Mouse (Mus musculus) kidney, adult 11 months (tissue): Measurements from ENCODE around the gene 1810010D01Rik.

Experiments
- DNase-seq: peaks from one replicate; pipeline ENCODE4 v3.0.0; 2022

Gene 1810010D01Rik

GRCm38 (mm10) chr7:145208006-145208405 lies at the start of gene 1810010D01Rik:
Gene 1810010D01Rik, minus strand, starts transcription at chr7:145208119.
- no peak for DNase-seq

- no peak for DNase-seq
Observed at GRCm38 (mm10) chr7:145256092-145256491, 48.2 kb upstream of the 1810010D01Rik start.

GRCm38 (mm10) chr7:145253986-145254630 lies 46.2 kb upstream of the 1810010D01Rik start:
- no peak for DNase-seq

DNA sequence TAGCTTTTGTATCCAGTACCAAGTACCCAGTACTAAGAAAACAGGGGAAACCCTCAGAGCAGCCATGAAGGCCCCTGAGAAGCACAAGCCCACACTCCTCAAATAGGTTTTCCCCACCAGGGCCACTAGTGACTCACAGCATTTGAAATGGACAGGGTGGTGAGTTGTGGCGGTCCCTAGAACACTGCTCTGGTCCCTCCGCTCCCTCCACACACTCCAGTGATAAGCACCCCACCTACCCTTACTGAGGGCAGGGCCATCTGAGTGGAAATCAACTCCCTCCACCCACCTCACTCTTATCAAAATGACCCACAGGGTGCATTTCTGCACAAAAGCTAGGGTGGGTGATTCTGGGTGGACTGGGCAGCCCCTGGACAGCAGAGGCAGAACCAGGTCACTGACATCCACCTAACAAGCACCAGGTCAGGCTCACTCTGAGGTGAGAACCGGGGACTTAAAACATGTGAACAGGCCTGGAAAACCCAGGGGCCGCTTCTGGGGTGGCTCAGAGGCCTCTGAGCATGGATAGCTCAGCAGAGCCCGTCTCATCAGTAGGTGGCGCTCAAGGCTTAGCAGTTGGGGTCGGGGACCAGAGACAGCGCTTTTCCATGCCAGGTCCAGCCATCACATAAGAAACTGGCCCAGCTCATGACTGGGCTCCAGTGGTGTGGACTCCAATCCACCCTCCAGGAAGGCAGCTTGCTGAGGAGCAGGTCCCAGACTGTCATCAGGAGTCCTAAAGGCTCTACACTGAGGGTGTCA lies 45.0 kb upstream of the 1810010D01Rik start:
- DNase-seq = peak; percentile 53

DNA sequence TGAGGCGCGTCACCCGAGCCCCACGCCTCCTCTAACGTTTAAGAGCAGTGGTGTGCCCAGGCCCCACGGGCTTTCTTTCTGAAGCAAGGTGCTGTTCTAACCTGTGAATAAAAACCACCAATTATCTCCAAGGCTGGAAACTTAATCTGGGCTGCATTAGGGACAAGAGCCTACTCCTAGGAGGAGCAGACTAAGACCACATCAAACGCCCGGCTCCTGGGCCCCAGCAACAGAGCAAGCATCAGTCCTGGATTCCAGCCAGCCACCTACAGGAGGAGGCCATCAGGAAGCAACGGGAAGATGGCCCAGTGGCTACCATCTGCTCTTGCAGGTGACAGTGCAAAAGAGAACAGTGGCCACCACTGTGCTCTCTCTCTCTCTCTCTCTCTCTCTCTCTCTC lies 42.3 kb upstream of the 1810010D01Rik start:
- no peak for DNase-seq

DNA sequence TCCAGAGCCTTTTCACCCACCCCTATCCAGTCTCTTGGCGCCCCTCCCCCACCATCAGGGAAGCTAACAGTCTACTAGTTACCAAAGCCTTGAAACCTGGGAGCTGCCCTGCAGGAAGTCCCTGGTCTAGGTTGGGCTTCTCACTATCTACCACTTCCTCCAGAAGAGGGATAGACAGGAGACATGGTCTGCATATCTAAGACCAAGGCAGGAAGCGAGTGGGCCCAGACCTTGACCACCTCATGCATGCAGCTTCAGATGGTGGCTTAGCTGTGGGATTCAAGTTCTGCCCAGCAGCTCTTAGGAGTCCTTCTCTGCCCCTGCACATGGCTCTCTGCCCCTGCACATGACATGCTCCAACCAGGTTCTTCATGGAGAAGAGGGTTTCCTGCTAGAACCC lies 41.0 kb upstream of the 1810010D01Rik start:
- DNase-seq = no peak

GRCm38 (mm10) chr7:145242851-145243712 lies 35.2 kb upstream of the 1810010D01Rik start:
- DNase-seq = peak; percentile 80

GRCm38 (mm10) chr7:145242028-145242427 lies 34.1 kb upstream of the 1810010D01Rik start:
- peak; percentile 96 for DNase-seq

DNA sequence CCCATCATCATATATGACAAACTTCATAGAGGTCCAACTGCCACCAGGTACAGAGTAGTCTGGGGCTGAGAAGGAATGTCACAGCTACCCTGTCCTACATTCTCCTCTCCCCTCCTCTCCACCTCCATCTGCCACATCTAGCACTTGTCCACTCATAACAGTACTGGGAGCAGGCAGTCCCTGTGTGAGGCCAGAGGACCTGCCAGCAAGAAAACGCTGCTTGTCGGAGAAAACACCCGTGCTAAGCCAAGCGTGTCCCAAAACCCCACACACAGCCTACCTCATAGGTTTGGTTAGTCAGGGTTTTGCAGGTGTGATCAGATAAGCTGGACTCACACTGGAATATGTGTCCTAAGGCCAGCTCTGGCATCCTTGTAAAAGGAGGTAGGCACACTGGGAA lies 33.0 kb upstream of the 1810010D01Rik start:
- DNase-seq = no peak

DNA sequence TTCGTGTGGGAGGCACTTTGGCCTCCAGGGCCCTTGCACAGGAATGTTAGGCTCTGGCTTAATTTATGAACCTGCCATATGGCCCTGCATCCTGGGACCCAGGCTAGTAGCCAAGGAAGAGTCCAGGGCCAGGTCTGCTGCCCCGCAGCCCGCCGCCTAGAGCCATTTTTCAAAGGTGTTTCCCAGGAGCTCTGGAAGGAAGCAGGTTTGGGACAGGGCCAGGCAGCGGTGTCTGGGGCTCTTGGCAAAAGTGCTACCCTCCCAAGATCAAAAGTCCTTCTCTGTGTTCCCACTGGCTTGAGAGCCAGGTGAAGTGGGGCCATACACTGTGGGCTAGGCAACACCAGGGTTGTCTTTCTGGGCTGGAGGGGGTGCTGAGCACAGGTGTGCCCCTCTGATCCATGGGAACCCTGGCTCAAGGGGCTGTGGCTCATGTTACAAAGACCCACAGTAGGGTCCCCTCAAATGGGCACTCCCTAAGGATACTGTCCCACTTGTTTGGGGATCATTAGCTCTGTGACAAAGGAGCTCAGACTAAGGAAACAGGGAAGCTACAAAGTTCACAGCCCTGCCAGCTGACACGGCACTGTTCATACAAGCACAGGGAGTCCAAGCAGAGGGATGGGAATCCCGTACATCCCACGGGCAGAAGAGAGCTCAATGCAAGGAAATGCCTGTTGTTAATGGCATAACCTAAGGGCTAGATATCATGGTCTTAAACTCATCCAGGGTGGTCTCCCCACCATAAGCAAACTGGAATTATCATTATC lies 32.0 kb upstream of the 1810010D01Rik start:
- peak; percentile 81 for DNase-seq

DNA sequence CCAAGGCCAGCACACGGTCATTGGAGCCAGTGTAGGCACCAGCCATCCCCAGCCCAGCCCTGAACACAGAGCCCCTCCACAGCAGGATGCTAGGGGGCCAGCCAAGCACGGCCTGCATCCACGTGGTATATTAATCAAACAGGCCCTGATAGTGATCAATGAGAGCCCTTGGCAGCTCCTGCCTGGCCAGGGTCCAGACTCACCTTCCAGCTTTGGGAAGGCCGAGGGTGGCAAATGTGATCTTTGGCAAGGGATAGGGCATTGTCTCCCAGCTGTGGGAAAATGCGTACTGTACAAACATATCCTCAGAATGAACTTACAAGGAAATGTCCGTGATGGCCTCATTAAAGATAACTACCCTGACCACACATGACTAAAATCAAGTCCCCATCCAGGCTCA lies 31.2 kb upstream of the 1810010D01Rik start:
- DNase-seq = peak; percentile 49

DNA sequence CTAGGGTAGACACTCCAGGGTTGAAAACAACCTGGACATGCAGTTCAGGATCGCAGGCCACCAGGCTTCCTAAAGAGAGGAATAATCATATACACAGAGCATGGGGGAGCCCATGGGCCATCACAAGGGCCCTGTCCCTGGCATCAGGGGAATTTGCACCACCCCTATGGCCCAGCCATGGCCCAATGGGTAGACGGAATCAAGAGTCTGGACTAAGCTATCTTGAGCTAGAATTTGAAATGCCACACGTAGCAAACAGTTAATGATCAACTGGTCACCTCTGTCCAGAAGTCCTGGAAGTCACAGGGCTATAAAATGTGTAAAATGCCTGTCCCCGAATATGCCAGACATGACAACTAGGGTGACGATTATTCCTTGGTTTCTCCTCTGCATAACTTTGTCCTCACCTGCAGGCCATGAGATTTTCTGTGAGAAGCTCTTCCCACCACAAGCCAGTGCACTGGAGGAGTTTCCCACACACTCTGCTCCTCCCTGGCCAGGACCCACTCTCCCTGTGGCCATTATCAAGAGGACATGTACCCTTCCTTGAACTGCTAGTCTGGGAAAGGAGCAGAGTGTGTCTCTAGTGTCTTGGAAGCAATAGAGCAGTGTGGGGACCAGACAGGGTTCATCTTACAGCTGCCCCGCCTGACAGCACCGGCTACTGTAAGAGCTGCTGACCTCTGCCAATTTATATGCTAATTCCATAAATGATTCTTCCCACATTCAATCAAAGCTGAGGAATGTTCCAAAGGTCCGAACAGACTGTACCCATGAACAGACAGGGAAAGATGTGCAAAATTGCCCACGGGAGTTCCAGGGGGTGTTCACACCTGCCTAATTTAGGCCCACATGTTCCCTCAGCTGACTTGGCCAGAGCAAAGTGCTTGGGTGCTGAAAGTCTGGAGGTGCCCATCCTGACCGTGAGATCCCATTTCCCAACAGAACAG lies 27.2 kb upstream of the 1810010D01Rik start:
- peak; percentile 88 for DNase-seq

DNA sequence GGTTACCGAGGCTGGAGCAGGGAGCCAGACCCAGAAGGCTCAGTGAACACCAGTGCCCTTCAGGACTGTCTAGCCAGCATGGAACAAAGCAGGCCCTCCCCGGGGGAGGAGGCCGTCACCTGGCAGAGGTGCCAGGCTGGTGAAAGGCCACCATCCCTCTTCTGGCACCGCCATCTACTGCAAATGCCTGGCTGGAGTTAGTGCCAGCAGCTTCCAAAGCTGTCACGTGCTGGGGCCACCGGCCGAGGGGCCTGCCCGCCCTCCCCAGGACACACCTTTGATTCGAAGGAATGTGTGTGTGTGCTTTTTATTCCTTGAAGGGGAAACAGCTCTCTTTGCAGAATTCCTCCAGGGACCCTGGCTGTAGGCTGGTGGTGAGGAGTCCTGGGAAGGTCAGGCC lies 23.7 kb upstream of the 1810010D01Rik start:
- peak; percentile 98 for DNase-seq

GRCm38 (mm10) chr7:145226641-145227040 lies 18.7 kb upstream of the 1810010D01Rik start:
- peak; percentile 57 for DNase-seq

DNA sequence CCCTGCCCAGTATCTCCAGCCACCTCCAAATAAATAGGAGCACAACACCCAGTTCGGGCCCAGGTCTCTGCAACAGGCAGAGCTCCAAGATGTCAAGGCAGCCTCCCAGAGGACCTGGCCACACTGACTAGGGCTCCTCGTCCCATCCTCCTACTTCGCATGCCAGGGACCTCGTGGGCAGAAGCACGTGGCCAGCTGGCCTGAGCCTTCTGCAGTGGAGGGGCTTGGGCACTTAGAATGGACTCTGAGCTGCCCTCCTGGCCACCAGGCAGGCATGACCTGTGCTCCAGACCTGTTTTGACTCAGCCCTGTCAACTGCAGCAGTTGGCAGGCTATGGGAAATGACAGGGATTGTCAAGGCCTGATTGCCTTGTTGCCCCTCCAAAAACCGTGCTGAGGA lies 17.7 kb upstream of the 1810010D01Rik start:
- DNase-seq = peak; percentile 87

DNA sequence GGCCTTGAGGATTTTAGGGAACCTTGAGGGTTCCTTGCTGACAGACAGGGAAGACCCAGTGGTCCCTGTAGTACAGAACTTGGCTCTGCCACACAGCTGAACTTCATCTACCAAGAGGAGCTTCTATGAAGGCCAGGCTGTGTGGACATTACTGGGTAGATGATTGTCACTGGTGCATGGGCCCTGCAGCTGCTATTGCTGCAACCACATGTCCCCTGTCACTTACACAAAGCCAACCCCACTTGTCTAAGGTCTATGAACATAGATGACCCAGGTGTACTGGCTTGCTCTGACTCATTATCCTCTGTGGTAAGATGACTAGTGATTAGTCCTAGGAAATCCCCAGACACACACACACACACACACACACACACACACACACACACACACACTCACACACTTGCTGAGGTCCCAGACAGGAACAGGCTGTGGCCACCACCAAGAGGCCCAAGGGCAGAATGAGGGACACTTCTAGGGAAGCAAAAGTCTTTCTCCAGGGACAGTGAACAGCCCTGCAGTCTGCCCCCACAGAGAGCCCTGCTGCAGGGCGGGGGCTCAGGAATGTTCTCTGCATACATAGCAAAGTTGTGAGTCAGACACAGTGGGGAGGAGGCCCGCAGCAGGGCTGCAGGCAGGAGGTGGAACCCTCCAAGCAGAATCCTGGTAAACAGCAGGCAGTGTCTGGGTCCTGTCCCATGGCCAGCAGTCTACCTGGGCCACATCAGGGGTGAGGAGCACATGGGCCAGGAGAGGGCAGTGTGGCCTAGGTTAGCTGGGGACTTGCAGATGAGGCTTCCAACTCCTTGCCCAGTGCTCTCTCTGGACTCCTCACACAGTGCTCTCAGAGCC lies 14.1 kb upstream of the 1810010D01Rik start:
- peak; percentile 80 for DNase-seq

GRCm38 (mm10) chr7:145221346-145221745 lies 13.4 kb upstream of the 1810010D01Rik start:
- DNase-seq = no peak

- peak; percentile 74 for DNase-seq
Observed at GRCm38 (mm10) chr7:145219420-145219831, 11.5 kb upstream of the 1810010D01Rik start.

GRCm38 (mm10) chr7:145216591-145216990 lies 8.7 kb upstream of the 1810010D01Rik start:
- no peak for DNase-seq

- DNase-seq = no peak
Observed at GRCm38 (mm10) chr7:145215476-145215875, 7.6 kb upstream of the 1810010D01Rik start.
